Comparison of ENCODE assay signal across 9 mouse cellular contexts in the genomic region with DNA sequence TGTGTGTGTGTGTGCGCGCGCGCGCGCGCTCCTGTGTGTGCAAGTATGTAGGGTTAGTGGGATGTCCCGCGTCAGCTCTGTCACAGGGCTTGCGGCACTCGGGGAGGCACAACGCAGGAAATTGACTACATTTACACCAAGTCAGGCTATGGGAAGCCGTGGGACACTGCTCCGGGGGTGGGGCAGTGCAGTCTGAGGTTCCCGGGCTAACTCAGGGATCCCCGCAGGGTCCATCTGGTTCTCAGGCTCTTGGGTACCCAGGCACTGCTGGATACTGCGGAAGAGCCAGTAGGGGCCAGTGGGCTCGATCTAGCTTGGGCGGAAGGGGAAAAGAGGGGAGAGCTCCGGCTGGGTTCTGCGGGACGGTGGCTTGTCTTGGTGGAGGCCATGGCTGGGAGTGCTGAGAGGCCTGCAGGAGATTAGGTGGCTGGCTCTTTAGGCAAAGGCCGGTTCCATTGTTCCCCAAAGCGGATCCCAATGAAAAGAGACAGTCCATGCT. TPM values are rescaled to one million over a fixed set of nuclear protein-coding genes. Genes with fewer than 3 reads are reported as not detected.
DNase-seq lines count a peak whose midpoint lies in the region; ATAC-seq and TF ChIP-seq lines count a peak whose summit lies in the region.
"Had no signal": no experiment of that assay in that cellular context is flagged by ENCODE, and none has a peak within 500 bp of the region (broad histone marks: within the 10 kb centered on the region; RNA-seq: fewer than 3 reads in every experiment).

No protein-coding gene starts in this region.

- no peak for TF ChIP-seq POLR2A in limb, embryonic 14.5 days (IDR thresholded peaks at IDR 0.05; ENCODE audit: borderline replicate concordance, extremely low read depth, insufficient read depth, insufficient read length)

- DNase-seq in lung, postnatal 10 days: no peak
- DNase-seq in limb, embryonic 14.5 days (ENCODE audit: low spot score): no peak
- no peak for DNase-seq in frontal cortex, postnatal 25 days (ENCODE audit: low spot score in 2 of 2)
- DNase-seq in cerebellum, adult 11-12 months: no peak
- DNase-seq in thymus, postnatal 14 days: no peak
- DNase-seq: kidney, adult 8-10 months had no signal

- H3K4me3 ChIP-seq in lung, embryonic 15.5 days: peak overlapping the region; percentile 23
- H3K4me3 ChIP-seq in forebrain, embryonic 13.5 days: peak overlapping the region; percentile 27
- peak overlapping the region; percentile 26 for H3K4me3 ChIP-seq in limb, embryonic 14.5 days (replicated peaks; ENCODE audit: low read length)
- H3K4me3 ChIP-seq in stomach, embryonic 14.5 days (ENCODE audit: low read depth, low read length): 0 out of 2 replicates have a peak overlapping the region, but pooled peaks have one; percentile 9

- no peaks in the 10 kb centered on the region for H3K27me3 ChIP-seq in lung, embryonic 15.5 days
- peaks cover 8% of the 10 kb centered on the region; the same call in 1 of the 2 replicates for H3K27me3 ChIP-seq in forebrain, embryonic 13.5 days
- no peaks in the 10 kb centered on the region for H3K27me3 ChIP-seq in limb, embryonic 14.5 days (ENCODE audit: control insufficient read depth, insufficient read depth, low read length)
- no peaks in the 10 kb centered on the region for H3K27me3 ChIP-seq in stomach, embryonic 14.5 days (ENCODE audit: control insufficient read depth, insufficient read depth, low read length)

- H3K9me3 ChIP-seq in lung, embryonic 15.5 days: no peaks in the 10 kb centered on the region
- H3K9me3 ChIP-seq in forebrain, embryonic 13.5 days (replicated peaks): no peaks in the 10 kb centered on the region
- H3K9me3 ChIP-seq in limb, embryonic 14.5 days (ENCODE audit: control insufficient read depth, low read length): no peaks in the 10 kb centered on the region
- no peaks in the 10 kb centered on the region for H3K9me3 ChIP-seq in stomach, embryonic 14.5 days (ENCODE audit: control insufficient read depth, low read depth, low read length)

- H3K27ac ChIP-seq in lung, embryonic 15.5 days: no peak overlapping the region
- no peak overlapping the region for H3K27ac ChIP-seq in forebrain, embryonic 13.5 days
- H3K27ac ChIP-seq in limb, embryonic 14.5 days (replicated peaks; ENCODE audit: low read depth, low read length): no peak overlapping the region
- no peak overlapping the region for H3K27ac ChIP-seq in stomach, embryonic 14.5 days (ENCODE audit: low read length)

- WGBS in lung, embryonic 15.5 days: 15% methylated on average over 24 of the region's 24 CpGs
- 1% methylated on average over 17 of the region's 24 CpGs for WGBS in forebrain, embryonic 13.5 days
- 13% methylated on average over 24 of the region's 24 CpGs for WGBS in limb, embryonic 14.5 days
- 15% methylated on average over 24 of the region's 24 CpGs for WGBS in stomach, embryonic 14.5 days

- H3K9ac ChIP-seq in lung, embryonic 15.5 days: no peak overlapping the region
- H3K9ac ChIP-seq in forebrain, embryonic 13.5 days: peak overlapping the region; percentile 43; the same call in 1 of the 2 replicates
- H3K9ac ChIP-seq in limb, embryonic 14.5 days (ENCODE audit: low read depth, low read length, severe bottlenecking): peak overlapping the region; percentile 32; the same call in 1 of the 2 replicates
- 0 out of 2 replicates have a peak overlapping the region, but pooled peaks have one; percentile 14 for H3K9ac ChIP-seq in stomach, embryonic 14.5 days (replicated peaks; ENCODE audit: low read depth, low read length)

- no peaks in the 10 kb centered on the region for H3K4me1 ChIP-seq in lung, embryonic 15.5 days
- peaks cover 18% of the 10 kb centered on the region for H3K4me1 ChIP-seq in forebrain, embryonic 13.5 days
- H3K4me1 ChIP-seq in limb, embryonic 14.5 days (ENCODE audit: control insufficient read depth, insufficient read depth, low read length): 0 out of 2 replicates have a peak, but pooled peaks cover 3% of the 10 kb centered on the region
- H3K4me1 ChIP-seq in stomach, embryonic 14.5 days (ENCODE audit: control insufficient read depth, insufficient read depth, low read length): no peaks in the 10 kb centered on the region

- H3K4me2 ChIP-seq in lung, embryonic 15.5 days: peak overlapping the region; percentile 51
- peak overlapping the region; percentile 57 for H3K4me2 ChIP-seq in forebrain, embryonic 13.5 days
- peak overlapping the region; percentile 55 for H3K4me2 ChIP-seq in limb, embryonic 14.5 days (replicated peaks; ENCODE audit: low read depth, low read length, severe bottlenecking)
- H3K4me2 ChIP-seq in stomach, embryonic 14.5 days (replicated peaks; ENCODE audit: low read depth, low read length): peak overlapping the region; percentile 43

- ATAC-seq in lung, embryonic 15.5 days (ENCODE audit: borderline replicate concordance, extremely low read depth, low FRiP score, low TSS enrichment): peak; percentile 35; the same call in 1 of the 2 replicates
- ATAC-seq in forebrain, embryonic 13.5 days: 0 out of 2 replicates have a peak, but pooled peaks have one; percentile 45
- ATAC-seq in limb, embryonic 14.5 days (ENCODE audit: low FRiP score, low read depth): peak; percentile 60; the same call in 1 of the 2 replicates
- ATAC-seq in stomach, embryonic 14.5 days (ENCODE audit: insufficient number of reproducible peaks, insufficient read depth, low FRiP score, low read depth): no peak

- H3K36me3 ChIP-seq in lung, embryonic 15.5 days: no peaks in the 10 kb centered on the region
- no peaks in the 10 kb centered on the region for H3K36me3 ChIP-seq in forebrain, embryonic 13.5 days (ENCODE audit: poor library complexity, severe bottlenecking)
- H3K36me3 ChIP-seq in limb, embryonic 14.5 days (ENCODE audit: control insufficient read depth, insufficient read depth, low read length): no peaks in the 10 kb centered on the region
- no peaks in the 10 kb centered on the region for H3K36me3 ChIP-seq in stomach, embryonic 14.5 days (ENCODE audit: control insufficient read depth, insufficient read depth, low read length)

RNA-seq across cellular contexts. Expression of gene Cdca7l, which starts 15.5 kb away (rescaled TPM):
- 59.9 and 65.0 TPM in 2 replicates for polyA plus RNA-seq in lung, embryonic 15.5 days (2015; fragmentation: Nextera tagmentation; extraction: Ambion mirVana)
- 20.4 and 27.0 TPM in 2 replicates for polyA plus RNA-seq in forebrain, embryonic 13.5 days (2015; fragmentation: Nextera tagmentation; extraction: Ambion mirVana)
- polyA plus RNA-seq in limb, embryonic 14.5 days (2012; rRNA removed): 16.3 and 24.0 TPM in 2 replicates
- polyA plus RNA-seq in limb, embryonic 14.5 days (2014; fragmentation: Nextera tagmentation; extraction: Ambion mirVana): 35.9 and 37.7 TPM in 2 replicates
- 49.0 and 51.1 TPM in 2 replicates for polyA plus RNA-seq in stomach, embryonic 14.5 days (2014; fragmentation: Nextera tagmentation; extraction: Ambion mirVana)
